Mouse (Mus musculus): Measurements from ENCODE around the gene Dtl. TPM values are rescaled to one million over a fixed set of nuclear protein-coding genes. Genes with fewer than 3 reads are reported as not detected.

The Dtl gene
- total RNA-seq, 2 experiments from 2014 or later, result 8.2 to 9.1 TPM

DNA sequence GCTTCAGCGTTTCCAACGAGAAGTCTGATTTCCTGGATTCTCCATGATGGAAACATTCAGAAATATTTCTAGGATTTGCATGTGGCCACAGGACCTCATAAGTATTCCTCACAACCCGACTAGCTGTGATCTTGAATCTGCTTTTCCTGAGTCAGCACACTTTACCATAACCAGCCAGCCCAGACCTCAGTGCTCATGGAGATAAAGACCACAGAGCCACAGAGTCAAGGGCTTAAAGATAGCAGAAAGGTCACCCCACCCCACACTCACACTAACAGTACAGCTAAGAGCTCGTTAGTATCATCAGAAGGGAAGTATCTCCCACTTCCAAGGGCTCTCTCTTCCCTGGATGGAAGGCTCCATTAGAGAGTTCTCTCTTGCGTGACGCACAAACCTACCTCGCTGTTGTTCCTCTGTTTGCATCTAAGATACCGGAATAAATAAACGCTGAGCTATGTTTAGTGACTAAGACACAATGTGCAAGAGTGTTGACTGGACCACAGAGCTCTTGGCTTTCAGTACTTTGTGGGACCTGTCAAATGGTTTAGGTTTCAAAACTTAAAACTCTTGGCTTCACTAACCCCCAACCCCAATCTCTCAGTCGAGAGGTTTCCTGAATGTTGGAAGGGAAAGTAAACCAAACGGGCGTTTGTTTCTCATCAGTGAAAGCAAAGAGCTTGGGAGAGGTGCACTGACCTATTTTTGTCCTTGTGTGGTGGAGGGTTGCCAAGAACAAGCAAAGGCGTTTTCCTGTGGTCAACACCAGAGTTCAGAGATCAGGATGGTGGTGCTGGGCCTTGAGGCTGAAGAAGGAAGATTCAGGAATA lies 81.7 kb downstream of the Dtl start:
- no peak for DNase-seq (ENCODE audit: low spot score in 2 of 2)
- intact Hi-C loops (cut with DNase I), result no loop called here

DNA sequence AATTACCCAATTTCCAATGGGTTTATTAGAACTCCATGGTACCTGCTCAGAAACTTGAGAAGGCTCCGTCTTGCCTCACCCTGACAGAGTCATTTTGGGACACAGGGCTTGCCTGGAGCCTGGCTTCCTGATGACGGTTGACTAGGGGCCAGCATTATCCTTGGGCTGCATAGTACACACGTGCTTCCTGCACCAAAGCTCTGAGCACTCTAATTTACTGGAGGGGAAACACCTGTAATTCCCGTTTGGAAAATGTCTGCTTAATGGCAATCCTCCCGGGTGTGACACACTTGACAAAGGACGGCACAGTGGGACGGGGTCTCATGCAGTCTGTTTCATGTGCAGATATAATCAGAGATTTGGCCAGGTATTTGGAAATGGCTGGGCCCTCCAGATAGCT lies 84.9 kb downstream of the Dtl start:
- no peak for DNase-seq (ENCODE audit: low spot score in 2 of 2)
- intact Hi-C loops (cut with DNase I), result no loop called here

Other genes with a start within 250 kb of the Dtl start
- 1 to 10 TPM; 9.0 to 9.1 TPM for gene Tmem206, start 249.6 kb downstream of the Dtl start, total RNA-seq (2021)
- gene Ppp2r5a, start 172.3 kb downstream of the Dtl start, total RNA-seq (2021), result 10 to 100 TPM; 89.1 to 94.5 TPM
- gene Ints7, start 92 bp upstream of the Dtl start, total RNA-seq (2021), result 10 to 100 TPM; 34.5 to 34.9 TPM
- gene Lpgat1, start 142.3 kb upstream of the Dtl start, total RNA-seq (2021), result 100 to 1,000 TPM; 173 to 180 TPM
- gene Nek2, start 245.9 kb upstream of the Dtl start, total RNA-seq (2021), result 1 to 10 TPM; 1.2 to 1.6 TPM

All from left cerebral cortex, postnatal 25 days (tissue).